Mouse (Mus musculus) midbrain, postnatal 0 days (tissue): ENCODE measurements around the gene Rfk. TPM values are rescaled to one million over a fixed set of nuclear protein-coding genes. Genes with fewer than 3 reads are reported as not detected.

Source experiments
- ATAC-seq: fragments of 200-750 bp; cut with Nextera tagmentation; 2 replicates; pipeline ENCODE4 v1.8.0; 2017; ENCODE audit warnings: moderate number of reproducible peaks, mild to moderate bottlenecking, moderate TSS enrichment, moderate library complexity; ENCODE audit not compliant: low FRiP score
- DNase-seq: peaks from one replicate; pipeline ENCODE4 v3.0.0-alpha.2; 2015; ENCODE audit warnings: low spot score
- H3K27ac ChIP-seq: fragments of 300-500 bp; sonication (generic); 2 replicates; pipeline ENCODE4 v1.5.1; 2014; ENCODE audit warnings: low read depth, mild to moderate bottlenecking, low read length, mixed read lengths
- H3K27me3 ChIP-seq: fragments of 300-500 bp; sonication (generic); 2 replicates; pipeline ENCODE4 v1.6.1; 2014; ENCODE audit warnings: low read length, control low read depth, mixed read lengths; ENCODE audit not compliant: insufficient read depth
- H3K36me3 ChIP-seq: fragments of 300-500 bp; sonication (generic); 2 replicates; pipeline ENCODE4 v1.6.1; 2014; ENCODE audit warnings: low read length, control low read depth, mixed read lengths; ENCODE audit not compliant: insufficient read depth
- H3K4me1 ChIP-seq: fragments of 300-500 bp; sonication (generic); 2 replicates; pipeline ENCODE4 v1.6.1; 2014; ENCODE audit warnings: mild to moderate bottlenecking, control low read depth, antibody characterized with exemption, low read length, mixed read lengths; ENCODE audit not compliant: insufficient read depth
- H3K4me2 ChIP-seq: fragments of 300-500 bp; sonication (generic); 2 replicates; pipeline ENCODE4 v1.6.1; 2014; ENCODE audit warnings: low read depth, mild to moderate bottlenecking, low read length, mixed read lengths; ENCODE audit not compliant: poor library complexity, severe bottlenecking
- H3K4me3 ChIP-seq: fragments of 300-500 bp; sonication (generic); 2 replicates; pipeline ENCODE4 v1.5.1; 2014; ENCODE audit warnings: low read depth, mild to moderate bottlenecking, low read length, moderate library complexity
- H3K9ac ChIP-seq: fragments of 300-500 bp; sonication (generic); replicated peaks from 2 replicates; pipeline ENCODE4 v1.6.1; 2014; ENCODE audit warnings: mild to moderate bottlenecking, low read length, moderate library complexity, mixed read lengths; ENCODE audit not compliant: poor library complexity, severe bottlenecking
- H3K9me3 ChIP-seq: fragments of 300-500 bp; sonication (generic); 2 replicates; pipeline ENCODE4 v1.6.1; 2016; ENCODE audit warnings: low read length, control low read depth
- CTCF ChIP-seq: IDR thresholded peaks from 2 replicates; pipeline ENCODE4 v1.5.1; 2016; ENCODE audit warnings: antibody characterized with exemption, mild to moderate bottlenecking
- WGBS: fragments of 180-500 bp; shearing (Covaris S2); extraction: QIAGEN DNeasy Blood & Tissue Kit; methylation state at CpG from one replicate; pipeline ENCODE4 v1.1.7; 2014; 5-methylcytosine and 5-hydroxymethylcytosine counted together
- polyA plus RNA-seq: library from polyadenylated mRNA; unstranded; fragments of >200 nt; fragmentation: Nextera tagmentation; extraction: Ambion mirVana; gene quantifications from 2 replicates; pipeline ENCODE4 v1.2.1, GENCODE M21; 2015
- total RNA-seq: library from RNA; depleted of rRNA; stranded (reverse); fragments of >200 nt; gene quantifications from 2 replicates; pipeline ENCODE4 v1.2.3, GENCODE M21; 2014

The Rfk gene
- total and polyA plus RNA-seq, 2 experiments from 2014 or later = 51.6 to 84.9 TPM

DNA sequence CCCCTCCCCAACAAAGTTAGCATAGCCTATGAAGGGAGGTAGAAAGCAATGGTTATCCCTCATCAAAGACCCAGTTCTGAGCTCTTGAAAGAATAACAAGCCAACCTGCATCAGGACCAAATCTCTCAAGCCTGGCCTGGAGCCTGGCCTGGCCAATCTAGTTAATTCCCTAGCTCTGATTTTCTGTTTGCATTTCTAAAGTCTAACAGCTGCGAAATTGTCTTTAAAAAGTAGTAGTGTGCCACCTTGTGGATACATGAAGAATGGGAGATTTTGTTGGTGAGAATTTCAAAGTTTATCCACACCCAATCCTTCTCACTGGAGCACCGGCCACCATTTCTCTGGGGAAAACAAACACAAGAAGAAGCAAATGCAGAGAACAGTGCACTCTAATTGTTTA lies 5.4 kb upstream of the Rfk start:
- Histone ChIP-seq H3K36me3 (no peaks in the 10 kb centered on the region), H3K27me3 (no peaks in the 10 kb centered on the region), H3K9me3 (no peaks in the 10 kb centered on the region), H3K4me2 (no peak overlapping the region), H3K27ac (no peak overlapping the region), H3K4me3 (no peak overlapping the region), H3K9ac (no peak overlapping the region), H3K4me1 (no peaks in the 10 kb centered on the region)
- DNase-seq = peak; percentile 71
- TF ChIP-seq CTCF = peak; percentile 84
- 7% methylated on average over 2 of the region's 2 CpGs for WGBS
- peak; percentile 45 for ATAC-seq

DNA sequence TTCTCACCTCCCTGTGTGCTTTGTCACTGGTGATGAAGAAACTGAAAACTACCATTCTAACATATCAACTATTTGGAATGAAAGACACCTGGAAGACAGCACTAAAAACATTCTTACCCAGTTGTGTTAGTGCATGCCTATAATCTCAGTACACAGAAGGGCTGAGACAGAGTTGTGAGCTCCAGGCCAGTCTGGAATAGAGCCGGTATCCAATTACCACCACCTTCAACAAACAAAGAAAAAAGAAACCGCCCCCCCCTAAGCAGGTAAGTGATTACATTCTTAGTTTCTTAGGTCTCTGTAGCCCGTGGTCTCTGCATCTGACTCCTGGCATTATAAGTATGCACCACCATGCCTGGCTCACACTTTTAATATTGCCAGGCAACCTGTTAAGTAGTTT lies 977 bp upstream of the Rfk start:
- H3K4me1 ChIP-seq = no peaks in the 10 kb centered on the region
- H3K9me3 ChIP-seq = no peaks in the 10 kb centered on the region
- 18% methylated on average over 3 of the region's 3 CpGs for WGBS
- TF ChIP-seq CTCF = no peak
- H3K4me3 ChIP-seq = no peak overlapping the region
- no peak overlapping the region for H3K4me2 ChIP-seq
- no peak overlapping the region for H3K27ac ChIP-seq
- no peak overlapping the region for H3K9ac ChIP-seq
- ATAC-seq (no peak), DNase-seq (no peak)
- H3K36me3 ChIP-seq = no peaks in the 10 kb centered on the region
- no peaks in the 10 kb centered on the region for H3K27me3 ChIP-seq

DNA sequence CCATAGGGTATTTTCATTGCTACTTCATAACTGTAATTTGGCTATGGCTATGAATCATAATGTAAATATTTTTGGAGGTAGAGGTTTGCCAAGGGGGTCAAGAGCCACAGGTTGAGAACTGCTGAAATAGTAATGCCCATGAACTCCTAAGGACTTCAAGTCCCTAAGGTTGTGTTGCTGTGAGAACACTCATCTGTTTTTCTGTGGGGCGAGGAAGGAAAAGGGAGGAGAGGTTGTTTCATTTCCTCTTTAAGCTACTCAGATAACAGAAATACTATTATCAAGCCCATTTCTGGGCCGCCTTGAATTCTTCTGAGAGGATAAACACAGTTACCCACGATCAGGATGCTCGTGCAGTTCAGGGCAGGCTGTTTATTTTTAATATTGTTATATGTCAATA lies 3.0 kb downstream of the Rfk start:
- Histone ChIP-seq H3K9me3 (no peaks in the 10 kb centered on the region), H3K4me1 (no peaks in the 10 kb centered on the region), H3K4me2 (no peak overlapping the region), H3K36me3 (peaks cover 14% of the 10 kb centered on the region), H3K4me3 (no peak overlapping the region), H3K9ac (no peak overlapping the region), H3K27ac (no peak overlapping the region), H3K27me3 (no peaks in the 10 kb centered on the region)
- DNase-seq (no peak), ATAC-seq (no peak)
- WGBS = 90% methylated on average over 4 of the region's 4 CpGs
- TF ChIP-seq CTCF = no peak

DNA sequence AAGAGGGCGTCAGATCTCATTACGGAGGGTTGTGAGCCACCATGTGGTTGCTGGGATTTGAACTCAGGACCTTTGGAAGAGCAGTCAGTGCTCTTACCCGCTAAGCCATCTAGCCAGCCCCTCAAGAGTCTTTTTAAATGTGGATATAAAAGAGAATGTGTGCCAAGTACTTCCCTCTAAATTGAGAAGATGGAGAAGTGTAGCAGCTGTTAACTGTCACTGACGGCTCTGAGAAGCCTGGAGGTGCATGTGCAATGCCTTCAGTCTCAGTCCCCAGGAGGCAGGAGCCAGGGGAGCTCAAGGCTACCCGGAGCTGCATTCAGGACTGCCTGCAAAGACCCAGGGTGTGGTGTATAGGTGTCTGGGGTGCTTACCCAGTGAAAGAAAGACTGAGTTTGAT lies 4.1 kb downstream of the Rfk start:
- TF ChIP-seq CTCF = no peak
- Histone ChIP-seq H3K9ac (no peak overlapping the region), H3K9me3 (no peaks in the 10 kb centered on the region), H3K36me3 (peaks cover 14% of the 10 kb centered on the region), H3K4me2 (no peak overlapping the region), H3K4me3 (no peak overlapping the region), H3K27me3 (no peaks in the 10 kb centered on the region), H3K27ac (no peak overlapping the region), H3K4me1 (no peaks in the 10 kb centered on the region)
- WGBS = 82% methylated on average over 5 of the region's 5 CpGs
- no peak for DNase-seq
- no peak for ATAC-seq

DNA sequence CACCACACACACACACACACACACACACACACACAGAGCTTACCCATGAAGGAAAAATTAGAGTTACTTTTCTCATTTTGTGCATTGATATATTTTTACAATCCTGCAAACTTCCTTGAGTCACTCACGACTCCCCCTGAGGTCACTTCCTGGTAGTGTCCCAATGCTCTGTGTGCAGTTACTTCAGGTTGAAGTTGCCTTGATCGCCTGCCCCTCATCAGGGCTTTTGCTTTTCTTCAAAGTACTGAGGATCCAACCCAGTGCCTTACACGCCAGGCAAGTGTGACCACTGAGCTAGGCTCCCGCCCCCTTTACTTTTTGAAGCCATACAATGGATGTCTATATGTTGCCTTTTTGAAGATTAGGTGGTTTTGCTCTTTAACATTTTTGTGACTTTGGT lies 6.1 kb downstream of the Rfk start:
- ATAC-seq = no peak
- Histone ChIP-seq H3K4me3 (no peak overlapping the region), H3K9ac (no peak overlapping the region), H3K36me3 (peaks cover 14% of the 10 kb centered on the region), H3K27me3 (no peaks in the 10 kb centered on the region), H3K9me3 (no peaks in the 10 kb centered on the region), H3K4me1 (no peaks in the 10 kb centered on the region), H3K27ac (no peak overlapping the region), H3K4me2 (no peak overlapping the region)
- no peak for TF ChIP-seq CTCF
- 88% methylated on average over 4 of the region's 4 CpGs for WGBS
- no peak for DNase-seq

DNA sequence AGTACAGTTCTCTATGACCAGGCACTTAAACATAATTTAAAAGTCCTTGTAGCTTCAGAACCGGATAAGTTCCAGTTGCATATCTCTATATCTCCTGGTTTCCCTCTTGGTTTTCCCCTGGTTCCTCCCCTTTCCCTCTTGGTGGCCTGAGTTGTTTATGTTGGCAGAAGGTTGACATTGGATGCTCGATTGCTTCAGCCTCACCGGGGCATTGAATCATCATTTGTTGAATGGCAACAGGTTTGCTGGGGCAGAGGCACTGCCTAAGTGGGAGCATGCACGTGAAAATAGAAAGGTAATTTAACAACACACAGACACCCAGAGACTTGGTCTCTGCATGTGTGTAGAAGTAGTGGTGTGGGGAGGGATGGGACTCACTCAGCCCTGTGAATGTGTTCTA lies 6.7 kb downstream of the Rfk start:
- no peak for TF ChIP-seq CTCF
- Histone ChIP-seq H3K27ac (no peak overlapping the region), H3K9me3 (no peaks in the 10 kb centered on the region), H3K4me2 (no peak overlapping the region), H3K27me3 (no peaks in the 10 kb centered on the region), H3K9ac (no peak overlapping the region), H3K36me3 (peaks cover 14% of the 10 kb centered on the region), H3K4me1 (no peaks in the 10 kb centered on the region), H3K4me3 (no peak overlapping the region)
- WGBS = 90% methylated on average over 4 of the region's 4 CpGs
- ATAC-seq = no peak
- DNase-seq = no peak
